Mouse (Mus musculus) MEL (cell line): Measurements from ENCODE around the gene Pkd1l1. TPM values are rescaled to one million over a fixed set of nuclear protein-coding genes. Genes with fewer than 3 reads are reported as not detected.

Experiments
- DNase-seq: peaks from one replicate; pipeline ENCODE4 v3.0.0; 2011; ENCODE audit warnings: low read depth, low spot score
- H3K27ac ChIP-seq: 2 replicates; pipeline ENCODE4 v1.5.1; 2012; ENCODE audit warnings: low read depth, mild to moderate bottlenecking, control low read depth, low read length, moderate library complexity; ENCODE audit not compliant: control insufficient read depth
- H3K27me3 ChIP-seq, 2 experiments: fragments of 150-350 bp in 1 of 2; sonication (generic) in 1 of 2; 2 replicates each; pipeline ENCODE4 v1.6.1; 2012; ENCODE audit warnings: low read length in 2 of 2, mild to moderate bottlenecking in 2 of 2, improper control_type of control experiment in 1 of 2, moderate library complexity in 1 of 2; ENCODE audit not compliant: insufficient read depth in 2 of 2, control insufficient read depth in 1 of 2
- H3K36me3 ChIP-seq, 2 experiments: 2 replicates each; pipeline ENCODE4 v1.6.1; 2012 to 2014; ENCODE audit warnings: low read length in 2 of 2, improper control_type of control experiment in 1 of 2, inconsistent platforms in 1 of 2, mild to moderate bottlenecking in 1 of 2; ENCODE audit not compliant: insufficient read depth in 2 of 2, control insufficient read depth in 1 of 2
- H3K4me1 ChIP-seq, 2 experiments: fragments of 150-350 bp in 1 of 2; sonication (generic) in 1 of 2; 2 replicates each; pipeline ENCODE4 v1.6.1; 2012; ENCODE audit warnings: low read length in 2 of 2, improper control_type of control experiment in 1 of 2, mild to moderate bottlenecking in 1 of 2; ENCODE audit not compliant: insufficient read depth in 2 of 2, control insufficient read depth in 1 of 2
- H3K4me3 ChIP-seq, 2 experiments: fragments of 150-350 bp in 1 of 2; sonication (generic) in 1 of 2; 2 replicates each; pipeline ENCODE4 v1.5.1; 2012; ENCODE audit warnings: low read depth in 2 of 2, low read length in 2 of 2, mild to moderate bottlenecking in 2 of 2, moderate library complexity in 2 of 2, control low read depth in 1 of 2, improper control_type of control experiment in 1 of 2; ENCODE audit not compliant: control insufficient read depth in 1 of 2, insufficient read depth in 1 of 2
- H3K79me2 ChIP-seq: 2 replicates; pipeline ENCODE4 v1.6.1; 2012; ENCODE audit warnings: mild to moderate bottlenecking, low read length, moderate library complexity; ENCODE audit not compliant: control insufficient read depth, poor library complexity, insufficient read depth
- H3K9ac ChIP-seq: 2 replicates; pipeline ENCODE4 v1.6.1; 2012; ENCODE audit warnings: low read depth, mild to moderate bottlenecking, control low read depth, low read length, moderate library complexity; ENCODE audit not compliant: control insufficient read depth, poor library complexity, severe bottlenecking
- H3K9me3 ChIP-seq: fragments of 150-350 bp; sonication (generic); replicated peaks from 2 replicates; pipeline ENCODE4 v1.6.1; 2012; ENCODE audit warnings: mild to moderate bottlenecking, low read length, improper control_type of control experiment, moderate library complexity; ENCODE audit not compliant: insufficient read depth
- CHD2 ChIP-seq: IDR thresholded peaks from 2 replicates; pipeline ENCODE4 v1.6.1; 2011; ENCODE audit warnings: low read length, improper control_type of control experiment
- CTCF ChIP-seq, 3 experiments: IDR thresholded peaks in 2 of 3; conservative IDR thresholded peaks in 1 of 3; 2 replicates each; pipeline ENCODE4 v1.5.1; 2011 to 2012; ENCODE audit warnings: low read length in 3 of 3, low read depth in 2 of 3, mild to moderate bottlenecking in 2 of 3, improper control_type of control experiment in 1 of 3, inconsistent platforms in 1 of 3, mixed read lengths in 1 of 3, moderate library complexity in 1 of 3; ENCODE audit not compliant: control insufficient read depth in 1 of 3, insufficient read depth in 1 of 3, poor library complexity in 1 of 3, severe bottlenecking in 1 of 3
- E2F4 ChIP-seq: IDR thresholded peaks from 2 replicates; pipeline ENCODE4 v1.6.1; 2011; ENCODE audit warnings: low read depth, low read length, improper control_type of control experiment, borderline replicate concordance
- ELF1 ChIP-seq: IDR thresholded peaks from 2 replicates; pipeline ENCODE4 v1.6.1; 2014; ENCODE audit warnings: low read depth, mild to moderate bottlenecking, inconsistent platforms, low read length, improper control_type of control experiment, moderate library complexity
- GABPA ChIP-seq: IDR thresholded peaks from 2 replicates; pipeline ENCODE4 v1.6.1; 2012; ENCODE audit warnings: low read depth, mild to moderate bottlenecking, inconsistent platforms, low read length, improper control_type of control experiment, moderate library complexity
- GATA1 ChIP-seq: IDR thresholded peaks from 2 replicates; pipeline ENCODE4 v1.6.1; 2011; ENCODE audit warnings: low read depth, low read length, improper control_type of control experiment
- KAT2A ChIP-seq: conservative IDR thresholded peaks from 2 replicates; pipeline ENCODE4 v1.6.1; 2012; ENCODE audit warnings: low read depth, low read length, improper control_type of control experiment, inconsistent platforms
- MXI1 ChIP-seq: IDR thresholded peaks from 2 replicates; pipeline ENCODE4 v1.6.1; 2011; ENCODE audit warnings: mild to moderate bottlenecking, low read depth, low read length, improper control_type of control experiment
- MYC ChIP-seq: IDR thresholded peaks from 2 replicates; pipeline ENCODE4 v1.6.1; 2011; ENCODE audit warnings: low read depth, mild to moderate bottlenecking, low read length, improper control_type of control experiment, moderate library complexity
- NELFE ChIP-seq: IDR thresholded peaks from 2 replicates; pipeline ENCODE4 v1.6.1; 2011; ENCODE audit warnings: low read depth, low read length, improper control_type of control experiment
- POLR2AphosphoS2 ChIP-seq: IDR thresholded peaks from 2 replicates; pipeline ENCODE4 v1.6.1; 2011; ENCODE audit warnings: low read length, improper control_type of control experiment
- SIN3A ChIP-seq: IDR thresholded peaks from 2 replicates; pipeline ENCODE4 v1.6.1; 2012; ENCODE audit warnings: low read length, improper control_type of control experiment, inconsistent platforms
- TBP ChIP-seq: IDR thresholded peaks from 2 replicates; pipeline ENCODE4 v1.8.0; 2011; ENCODE audit warnings: low read depth, low read length, improper control_type of control experiment
- TCF12 ChIP-seq: IDR thresholded peaks from 2 replicates; pipeline ENCODE4 v1.6.1; 2014; ENCODE audit warnings: low read depth, mild to moderate bottlenecking, inconsistent platforms, low read length, improper control_type of control experiment, moderate library complexity
- USF1 ChIP-seq: IDR thresholded peaks from 2 replicates; pipeline ENCODE4 v1.6.1; 2014; ENCODE audit warnings: low read depth, mild to moderate bottlenecking, inconsistent platforms, low read length, improper control_type of control experiment, moderate library complexity
- USF2 ChIP-seq, 2 experiments: IDR thresholded peaks; 2 replicates each; pipeline ENCODE4 v1.6.1; 2011 to 2012; ENCODE audit warnings: improper control_type of control experiment in 2 of 2, low read length in 2 of 2, borderline replicate concordance in 1 of 2, inconsistent platforms in 1 of 2, low read depth in 1 of 2, mild to moderate bottlenecking in 1 of 2; ENCODE audit not compliant: insufficient read depth in 1 of 2
- ZKSCAN1 ChIP-seq: IDR thresholded peaks from 2 replicates; pipeline ENCODE4 v1.6.1; 2012; ENCODE audit warnings: low read depth, mild to moderate bottlenecking, inconsistent platforms, low read length, improper control_type of control experiment, moderate library complexity
- polyA plus RNA-seq, 2 experiments: library from polyadenylated mRNA; stranded (reverse) in 1 of 2; unstranded in 1 of 2; fragments of >175 nt in 1 of 2; fragments of >200 nt in 1 of 2; gene quantifications; 2 replicates each; pipeline versions ENCODE4 v1.2.1 to v1.2.4; 2012; ENCODE audit warnings: low replicate concordance in 2 of 2, low read depth in 1 of 2; ENCODE audit not compliant: insufficient read length in 2 of 2, insufficient read depth in 1 of 2, missing spikeins in 1 of 2
- total RNA-seq: library from RNA; depleted of rRNA; stranded (reverse); fragments of 300-350 nt; gene quantifications from 2 replicates; pipeline ENCODE4 v1.2.3, GENCODE M21; 2012

Gene Pkd1l1
- total and polyA plus RNA-seq, 3 experiments: not detected

- Histone ChIP-seq H3K4me3 (no peak overlapping the region), H3K79me2 (no peaks in the 10 kb centered on the region), H3K4me1 (no peaks in the 10 kb centered on the region), H3K36me3 (no peaks in the 10 kb centered on the region), H3K9ac (no peak overlapping the region), H3K27ac (no peak overlapping the region), H3K27me3 (no peaks in the 10 kb centered on the region; a peak in 1 of 4 replicates), H3K9me3 (no peaks in the 10 kb centered on the region)
- DNase-seq: no peak
- TF ChIP-seq E2F4 (no peak), GATA1 (no peak), MXI1 (no peak), CTCF (IDR thresholded peaks at IDR 0.05 in 2 of 3, conservative IDR thresholded peaks at IDR 0.05 in 1 of 3; ENCODE audit: control insufficient read depth in 1 of 3, insufficient read depth in 1 of 3, low read depth in 2 of 3, low read length in 3 of 3, poor library complexity in 1 of 3, severe bottlenecking in 1 of 3) (no peak)
Measured at GRCm38 (mm10) chr11:8863955-8864675, 109.0 kb downstream of the Pkd1l1 start.

GRCm38 (mm10) chr11:8862426-8862825 is 110.6 kb downstream of the Pkd1l1 start:
- Histone ChIP-seq H3K9me3 (no peaks in the 10 kb centered on the region), H3K4me3 (no peak overlapping the region), H3K27ac (no peak overlapping the region), H3K4me1 (no peaks in the 10 kb centered on the region), H3K9ac (no peak overlapping the region), H3K27me3 (no peaks in the 10 kb centered on the region; a peak in 1 of 4 replicates), H3K36me3 (no peaks in the 10 kb centered on the region), H3K79me2 (no peaks in the 10 kb centered on the region)
- DNase-seq: no peak
- TF ChIP-seq MXI1 (no peak), ELF1 (no peak), GABPA (no peak), TBP (no peak), MYC (no peak), USF1 (no peak), POLR2AphosphoS2 (no peak), CHD2 (no peak), ZKSCAN1 (no peak), USF2 (IDR thresholded peaks at IDR 0.05; ENCODE audit: borderline replicate concordance in 1 of 2, insufficient read depth in 1 of 2, low read depth in 1 of 2, low read length in 2 of 2) (no peak), NELFE (no peak), KAT2A (no peak), SIN3A (no peak), TCF12 (no peak)
